Mouse (Mus musculus) forebrain, embryonic 12.5 days (tissue): ENCODE data around the gene Cadm2. TPM values are rescaled to one million over a fixed set of nuclear protein-coding genes. Genes with fewer than 3 reads are reported as not detected.

Source experiments
- ATAC-seq: fragments of 200-750 bp; cut with Nextera tagmentation; 2 replicates; pipeline ENCODE4 v1.8.0; 2017; ENCODE audit warnings: moderate TSS enrichment; ENCODE audit not compliant: low FRiP score
- H3K27ac ChIP-seq: fragments of 300-500 bp; sonication (generic); 2 replicates; pipeline ENCODE4 v1.5.1; 2016; ENCODE audit warnings: mild to moderate bottlenecking
- H3K27me3 ChIP-seq: fragments of 300-500 bp; sonication (generic); 2 replicates; pipeline ENCODE4 v1.6.1; 2016; ENCODE audit warnings: mild to moderate bottlenecking
- H3K36me3 ChIP-seq: fragments of 300-500 bp; sonication (generic); replicated peaks from 2 replicates; pipeline ENCODE4 v1.6.1; 2016; ENCODE audit warnings: mild to moderate bottlenecking
- H3K4me1 ChIP-seq: fragments of 300-500 bp; sonication (generic); 2 replicates; pipeline ENCODE4 v1.6.1; 2016
- H3K4me2 ChIP-seq: fragments of 300-500 bp; sonication (generic); 2 replicates; pipeline ENCODE4 v1.6.1; 2016; ENCODE audit warnings: mild to moderate bottlenecking, moderate library complexity
- H3K4me3 ChIP-seq: fragments of 300-500 bp; sonication (generic); replicated peaks from 2 replicates; pipeline ENCODE4 v1.5.1; 2016; ENCODE audit warnings: mild to moderate bottlenecking
- H3K9ac ChIP-seq: fragments of 300-500 bp; sonication (generic); 2 replicates; pipeline ENCODE4 v1.6.1; 2016; ENCODE audit warnings: mild to moderate bottlenecking
- H3K9me3 ChIP-seq: fragments of 300-500 bp; sonication (generic); 2 replicates; pipeline ENCODE4 v1.6.1; 2016
- WGBS: fragments of 180-500 bp; shearing (Covaris S2); methylation state at CpG from one replicate; pipeline ENCODE4 v1.1.7; 2016; 5-methylcytosine and 5-hydroxymethylcytosine counted together
- polyA plus RNA-seq: library from polyadenylated mRNA; unstranded; fragments of >200 nt; fragmentation: Nextera tagmentation; extraction: Ambion mirVana; gene quantifications from 2 replicates; pipeline ENCODE4 v1.2.1, GENCODE M21; 2016

Cadm2 gene
- polyA plus RNA-seq, 1 experiment from 2014 or later, result 11.0 TPM

- Histone ChIP-seq H3K36me3 (no peaks in the 10 kb centered on the region), H3K9ac (no peak overlapping the region), H3K4me3 (no peak overlapping the region), H3K4me1 (no peaks in the 10 kb centered on the region), H3K27me3 (no peaks in the 10 kb centered on the region), H3K27ac (no peak overlapping the region), H3K9me3 (no peaks in the 10 kb centered on the region), H3K4me2 (no peak overlapping the region)
- ATAC-seq, result no peak
- WGBS, result 83% methylated on average over 6 of the region's 6 CpGs
Measured at GRCm38 (mm10) chr16:66892359-66892758, 728.3 kb downstream of the Cadm2 start.

- H3K36me3 ChIP-seq, result no peaks in the 10 kb centered on the region
- H3K9ac ChIP-seq, result no peak overlapping the region
- no peak overlapping the region for H3K27ac ChIP-seq
- no peaks in the 10 kb centered on the region for H3K27me3 ChIP-seq
- no peaks in the 10 kb centered on the region for H3K4me1 ChIP-seq
- H3K4me2 ChIP-seq, result no peak overlapping the region
- WGBS, result 71% methylated on average over 6 of the region's 6 CpGs
- no peak overlapping the region for H3K4me3 ChIP-seq
- H3K9me3 ChIP-seq, result no peaks in the 10 kb centered on the region
- ATAC-seq, result no peak
Measured at GRCm38 (mm10) chr16:66891559-66892247, 729.0 kb downstream of the Cadm2 start.

GRCm38 (mm10) chr16:66889907-66890306 is 730.8 kb downstream of the Cadm2 start:
- Histone ChIP-seq H3K36me3 (no peaks in the 10 kb centered on the region), H3K4me3 (no peak overlapping the region), H3K9me3 (no peaks in the 10 kb centered on the region), H3K27ac (no peak overlapping the region), H3K4me2 (no peak overlapping the region), H3K27me3 (no peaks in the 10 kb centered on the region), H3K4me1 (no peaks in the 10 kb centered on the region), H3K9ac (no peak overlapping the region)
- 93% methylated on average over 8 of the region's 8 CpGs for WGBS
- no peak for ATAC-seq

- Histone ChIP-seq H3K9ac (no peak overlapping the region), H3K9me3 (no peaks in the 10 kb centered on the region), H3K27ac (no peak overlapping the region), H3K4me1 (no peaks in the 10 kb centered on the region), H3K27me3 (no peaks in the 10 kb centered on the region), H3K36me3 (no peaks in the 10 kb centered on the region), H3K4me3 (no peak overlapping the region), H3K4me2 (no peak overlapping the region)
- 64% methylated on average over 3 of the region's 3 CpGs for WGBS
- ATAC-seq, result no peak
Measured at GRCm38 (mm10) chr16:66882597-66882996, 738.1 kb downstream of the Cadm2 start.

GRCm38 (mm10) chr16:66871201-66871600 is 749.5 kb downstream of the Cadm2 start:
- no peak for ATAC-seq
- no peaks in the 10 kb centered on the region for H3K36me3 ChIP-seq
- no peak overlapping the region for H3K4me3 ChIP-seq
- no peak overlapping the region for H3K4me2 ChIP-seq
- H3K4me1 ChIP-seq, result no peaks in the 10 kb centered on the region
- H3K27me3 ChIP-seq, result no peaks in the 10 kb centered on the region
- no peaks in the 10 kb centered on the region for H3K9me3 ChIP-seq
- H3K9ac ChIP-seq, result no peak overlapping the region
- 80% methylated on average over 3 of the region's 3 CpGs for WGBS
- H3K27ac ChIP-seq, result no peak overlapping the region

GRCm38 (mm10) chr16:66851047-66851446 is 769.7 kb downstream of the Cadm2 start:
- Histone ChIP-seq H3K4me3 (no peak overlapping the region), H3K36me3 (no peaks in the 10 kb centered on the region), H3K27me3 (no peaks in the 10 kb centered on the region), H3K4me2 (no peak overlapping the region), H3K4me1 (0 out of 2 replicates have a peak, but pooled peaks cover 3% of the 10 kb centered on the region), H3K9ac (no peak overlapping the region), H3K27ac (no peak overlapping the region), H3K9me3 (no peaks in the 10 kb centered on the region)
- 75% methylated on average over 3 of the region's 3 CpGs for WGBS
- no peak for ATAC-seq

GRCm38 (mm10) chr16:66824866-66825265 is 795.8 kb downstream of the Cadm2 start:
- no peaks in the 10 kb centered on the region for H3K9me3 ChIP-seq
- no peaks in the 10 kb centered on the region for H3K4me1 ChIP-seq
- no peak overlapping the region for H3K4me3 ChIP-seq
- H3K9ac ChIP-seq, result no peak overlapping the region
- ATAC-seq, result no peak
- no peaks in the 10 kb centered on the region for H3K36me3 ChIP-seq
- 84% methylated on average over 3 of the region's 3 CpGs for WGBS
- no peak overlapping the region for H3K4me2 ChIP-seq
- no peaks in the 10 kb centered on the region for H3K27me3 ChIP-seq
- H3K27ac ChIP-seq, result no peak overlapping the region

- ATAC-seq, result no peak
- no peak overlapping the region for H3K4me2 ChIP-seq
Measured at GRCm38 (mm10) chr16:66811495-66811894, 809.2 kb downstream of the Cadm2 start.

GRCm38 (mm10) chr16:66798204-66798603 is 822.5 kb downstream of the Cadm2 start:
- ATAC-seq, result no peak
- WGBS, result 81% methylated on average over 3 of the region's 3 CpGs
- no peaks in the 10 kb centered on the region for H3K9me3 ChIP-seq
- H3K4me2 ChIP-seq, result no peak overlapping the region
- no peaks in the 10 kb centered on the region for H3K36me3 ChIP-seq
- no peak overlapping the region for H3K27ac ChIP-seq
- no peaks in the 10 kb centered on the region for H3K27me3 ChIP-seq
- H3K4me1 ChIP-seq, result no peaks in the 10 kb centered on the region
- no peak overlapping the region for H3K9ac ChIP-seq
- no peak overlapping the region for H3K4me3 ChIP-seq

More at GRCm38 (mm10) chr16:66811495-66811894, 809.2 kb downstream of the Cadm2 start:
- Histone ChIP-seq H3K4me3 (no peak overlapping the region), H3K27ac (no peak overlapping the region), H3K9me3 (no peaks in the 10 kb centered on the region), H3K9ac (no peak overlapping the region), H3K27me3 (no peaks in the 10 kb centered on the region), H3K4me1 (no peaks in the 10 kb centered on the region), H3K36me3 (no peaks in the 10 kb centered on the region)

- Histone ChIP-seq H3K27me3 (no peaks in the 10 kb centered on the region), H3K27ac (no peak overlapping the region), H3K4me1 (no peaks in the 10 kb centered on the region), H3K4me3 (no peak overlapping the region), H3K9me3 (no peaks in the 10 kb centered on the region), H3K36me3 (no peaks in the 10 kb centered on the region), H3K9ac (no peak overlapping the region), H3K4me2 (no peak overlapping the region)
- ATAC-seq, result no peak
- 90% methylated on average over 3 of the region's 3 CpGs for WGBS
Measured at GRCm38 (mm10) chr16:66793067-66793466, 827.6 kb downstream of the Cadm2 start.

- H3K4me3 ChIP-seq, result no peak overlapping the region
- H3K36me3 ChIP-seq, result no peaks in the 10 kb centered on the region
- H3K27ac ChIP-seq, result no peak overlapping the region
- WGBS, result 30% methylated on average over 4 of the region's 4 CpGs
- no peak overlapping the region for H3K9ac ChIP-seq
- no peaks in the 10 kb centered on the region for H3K27me3 ChIP-seq
- no peak overlapping the region for H3K4me2 ChIP-seq
- ATAC-seq, result no peak
- peaks cover 7% of the 10 kb centered on the region for H3K4me1 ChIP-seq
- no peaks in the 10 kb centered on the region for H3K9me3 ChIP-seq
Measured at GRCm38 (mm10) chr16:66771883-66772282, 848.8 kb downstream of the Cadm2 start.

GRCm38 (mm10) chr16:66769545-66769944 is 851.2 kb downstream of the Cadm2 start:
- peaks cover 7% of the 10 kb centered on the region for H3K4me1 ChIP-seq
- no peak overlapping the region for H3K9ac ChIP-seq
- H3K27ac ChIP-seq, result no peak overlapping the region
- H3K36me3 ChIP-seq, result no peaks in the 10 kb centered on the region
- no peak for ATAC-seq
- H3K27me3 ChIP-seq, result no peaks in the 10 kb centered on the region
- no peaks in the 10 kb centered on the region for H3K9me3 ChIP-seq
- no peak overlapping the region for H3K4me2 ChIP-seq
- no peak overlapping the region for H3K4me3 ChIP-seq
- WGBS, result 78% methylated on average over 4 of the region's 4 CpGs

- Histone ChIP-seq H3K27ac (no peak overlapping the region), H3K4me2 (no peak overlapping the region), H3K4me3 (no peak overlapping the region), H3K4me1 (peaks cover 7% of the 10 kb centered on the region), H3K27me3 (no peaks in the 10 kb centered on the region), H3K9me3 (no peaks in the 10 kb centered on the region), H3K9ac (no peak overlapping the region), H3K36me3 (no peaks in the 10 kb centered on the region)
- ATAC-seq, result peak; percentile 28; the same call in 1 of the 2 replicates
- WGBS, result 40% methylated on average over 4 of the region's 4 CpGs
Measured at GRCm38 (mm10) chr16:66768684-66769389, 851.9 kb downstream of the Cadm2 start.
